Mouse (Mus musculus) forebrain, embryonic 11.5 days (tissue): ENCODE measurements around the gene Atg2b. TPM values are rescaled to one million over a fixed set of nuclear protein-coding genes. Genes with fewer than 3 reads are reported as not detected.

Source experiments
- ATAC-seq: fragments of 200-750 bp; cut with Nextera tagmentation; replicated peaks from 2 replicates; pipeline ENCODE4 v1.8.0; 2017; ENCODE audit warnings: moderate TSS enrichment; ENCODE audit not compliant: low FRiP score
- DNase-seq: peaks from one replicate; pipeline ENCODE4 v3.0.0-alpha.2; 2017; ENCODE audit warnings: low spot score
- H3K27ac ChIP-seq: fragments of 300-500 bp; sonication (generic); 2 replicates; pipeline ENCODE4 v1.5.1; 2014; ENCODE audit warnings: low read depth, low read length
- H3K27me3 ChIP-seq: fragments of 300-500 bp; sonication (generic); 2 replicates; pipeline ENCODE4 v1.6.1; 2014; ENCODE audit warnings: mild to moderate bottlenecking, low read length, mixed read lengths; ENCODE audit not compliant: control insufficient read depth, insufficient read depth
- H3K36me3 ChIP-seq: fragments of 300-500 bp; sonication (generic); 2 replicates; pipeline ENCODE4 v1.6.1; 2014; ENCODE audit warnings: mild to moderate bottlenecking, low read length, moderate library complexity, mixed read lengths; ENCODE audit not compliant: control insufficient read depth, insufficient read depth
- H3K4me1 ChIP-seq: fragments of 300-500 bp; sonication (generic); replicated peaks from 2 replicates; pipeline ENCODE4 v1.6.1; 2014; ENCODE audit warnings: low read length, mixed read lengths; ENCODE audit not compliant: control insufficient read depth, insufficient read depth
- H3K4me2 ChIP-seq: fragments of 300-500 bp; sonication (generic); 2 replicates; pipeline ENCODE4 v1.6.1; 2014; ENCODE audit warnings: low read depth, mild to moderate bottlenecking, low read length, moderate library complexity, mixed read lengths; ENCODE audit not compliant: severe bottlenecking
- H3K4me3 ChIP-seq: fragments of 300-500 bp; sonication (generic); 2 replicates; pipeline ENCODE4 v1.5.1; 2014; ENCODE audit warnings: low read depth, low read length
- H3K9ac ChIP-seq: fragments of 300-500 bp; sonication (generic); 2 replicates; pipeline ENCODE4 v1.6.1; 2014; ENCODE audit warnings: low read length
- H3K9me3 ChIP-seq: fragments of 300-500 bp; sonication (generic); 2 replicates; pipeline ENCODE4 v1.6.1; 2016; ENCODE audit warnings: low read length, mixed read lengths; ENCODE audit not compliant: control insufficient read depth
- WGBS: fragments of 180-500 bp; shearing (Covaris S2); extraction: QIAGEN DNeasy Blood & Tissue Kit; methylation state at CpG from one replicate; pipeline ENCODE4 v1.1.7; 2014; 5-methylcytosine and 5-hydroxymethylcytosine counted together
- polyA plus RNA-seq: library from polyadenylated mRNA; unstranded; fragments of >200 nt; fragmentation: Nextera tagmentation; extraction: Ambion mirVana; gene quantifications from 2 replicates; pipeline ENCODE4 v1.2.1, GENCODE M21; 2014

Atg2b gene
- polyA plus RNA-seq, 1 experiment from 2014 or later = 18.2 TPM

DNA sequence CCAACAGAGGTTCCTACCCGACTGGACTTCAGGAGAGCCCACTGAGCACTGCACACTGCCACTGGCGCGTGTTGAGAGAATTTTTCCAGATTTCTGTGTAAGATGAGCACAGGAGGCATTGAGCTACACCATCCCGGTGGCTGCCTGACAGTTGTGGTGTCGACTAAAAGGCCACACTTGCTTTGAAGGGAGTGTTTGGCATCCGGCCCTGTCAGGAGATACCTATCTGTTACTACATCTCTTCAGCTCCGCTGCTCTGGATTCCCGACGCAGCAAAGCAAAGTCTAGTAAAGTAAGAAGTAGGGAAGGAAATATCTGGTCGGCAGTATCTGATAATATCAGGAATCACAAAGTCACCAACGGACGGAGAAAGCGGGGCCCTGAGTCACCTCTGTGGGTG lies 4.4 kb upstream of the Atg2b start:
- H3K36me3 ChIP-seq = peaks cover 2% of the 10 kb centered on the region; the same call in 1 of the 2 replicates
- H3K4me2 ChIP-seq = no peak overlapping the region
- ATAC-seq (no peak), DNase-seq (no peak)
- H3K9me3 ChIP-seq = no peaks in the 10 kb centered on the region
- no peak overlapping the region for H3K27ac ChIP-seq
- no peak overlapping the region for H3K9ac ChIP-seq
- H3K4me3 ChIP-seq = no peak overlapping the region
- H3K27me3 ChIP-seq = no peaks in the 10 kb centered on the region
- 92% methylated on average over 13 of the region's 13 CpGs for WGBS
- peaks cover 4% of the 10 kb centered on the region; the same call in 1 of the 2 replicates for H3K4me1 ChIP-seq

GRCm38 (mm10) chr12:105688546-105688945 lies 3.5 kb upstream of the Atg2b start:
- H3K36me3 ChIP-seq = peaks cover 2% of the 10 kb centered on the region; the same call in 1 of the 2 replicates
- ATAC-seq = no peak
- WGBS = 89% methylated on average over 4 of the region's 4 CpGs

GRCm38 (mm10) chr12:105687416-105687815 lies 2.4 kb upstream of the Atg2b start:
- Histone ChIP-seq H3K36me3 (no peaks in the 10 kb centered on the region; the same call in 1 of the 2 replicates), H3K9me3 (no peaks in the 10 kb centered on the region), H3K4me3 (no peak overlapping the region), H3K27me3 (no peaks in the 10 kb centered on the region), H3K9ac (no peak overlapping the region), H3K27ac (no peak overlapping the region), H3K4me1 (peaks cover 6% of the 10 kb centered on the region; the same call in 1 of the 2 replicates), H3K4me2 (no peak overlapping the region)
- ATAC-seq (no peak), DNase-seq (no peak)
- 92% methylated on average over 4 of the region's 4 CpGs for WGBS

More at GRCm38 (mm10) chr12:105688546-105688945, 3.5 kb upstream of the Atg2b start:
- peaks cover 6% of the 10 kb centered on the region; the same call in 1 of the 2 replicates for H3K4me1 ChIP-seq
- H3K4me3 ChIP-seq = no peak overlapping the region
- H3K4me2 ChIP-seq = no peak overlapping the region
- no peak overlapping the region for H3K27ac ChIP-seq
- H3K27me3 ChIP-seq = no peaks in the 10 kb centered on the region
- no peak overlapping the region for H3K9ac ChIP-seq
- no peak for DNase-seq
- H3K9me3 ChIP-seq = no peaks in the 10 kb centered on the region

- H3K9ac ChIP-seq = no peak overlapping the region
- H3K9me3 ChIP-seq = no peaks in the 10 kb centered on the region
- WGBS = 84% methylated on average over 3 of the region's 3 CpGs
- ATAC-seq (no peak), DNase-seq (no peak)
- H3K4me1 ChIP-seq = peaks cover 6% of the 10 kb centered on the region; the same call in 1 of the 2 replicates
- no peak overlapping the region for H3K4me3 ChIP-seq
- H3K27ac ChIP-seq = no peak overlapping the region
- no peaks in the 10 kb centered on the region for H3K27me3 ChIP-seq
- H3K4me2 ChIP-seq = no peak overlapping the region
- no peaks in the 10 kb centered on the region; the same call in 1 of the 2 replicates for H3K36me3 ChIP-seq
These were observed 1.8 kb upstream of the Atg2b start for GRCm38 (mm10) chr12:105686791-105687190.

GRCm38 (mm10) chr12:105683933-105684901 lies 794 bp downstream of the Atg2b start, which contains the start of gene Gskip:
Gene Gskip, plus strand, starts transcription at chr12:105684829.
- Histone ChIP-seq H3K27ac (peak within 1 kb of the TSS; percentile 81), H3K9me3 (no peaks in the 10 kb centered on the region), H3K4me2 (peak within 1 kb of the TSS; percentile 94), H3K9ac (peak within 1 kb of the TSS; percentile 86), H3K4me3 (peak within 1 kb of the TSS; percentile 91), H3K27me3 (no peaks in the 10 kb centered on the region), H3K36me3 (no peaks in the 10 kb centered on the region; the same call in 1 of the 2 replicates), H3K4me1 (peaks cover 6% of the 10 kb centered on the region; the same call in 1 of the 2 replicates)
- DNase-seq = peak; percentile 73
- 4% methylated on average over 39 of the region's 41 CpGs for WGBS
- peak; percentile 62 for ATAC-seq

DNA sequence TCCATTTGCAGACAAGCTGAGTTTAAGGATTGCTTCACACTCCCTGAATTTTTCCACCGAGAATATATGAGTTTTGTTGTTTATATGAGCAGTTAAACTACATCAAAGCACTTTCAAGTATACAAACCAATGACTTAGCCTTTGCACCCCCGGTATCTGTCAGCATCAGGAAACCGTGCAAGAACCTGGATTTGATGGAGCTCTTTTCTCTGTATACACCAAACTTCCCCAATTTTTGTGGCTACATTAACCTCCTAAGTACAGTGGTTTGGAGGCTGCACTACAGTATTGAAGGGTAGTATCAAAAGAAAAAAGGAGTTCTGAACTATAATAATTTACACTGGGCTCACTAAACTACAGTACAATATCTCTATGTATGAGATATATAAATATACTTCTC lies 6.2 kb downstream of the Atg2b start:
- no peak for DNase-seq

DNA sequence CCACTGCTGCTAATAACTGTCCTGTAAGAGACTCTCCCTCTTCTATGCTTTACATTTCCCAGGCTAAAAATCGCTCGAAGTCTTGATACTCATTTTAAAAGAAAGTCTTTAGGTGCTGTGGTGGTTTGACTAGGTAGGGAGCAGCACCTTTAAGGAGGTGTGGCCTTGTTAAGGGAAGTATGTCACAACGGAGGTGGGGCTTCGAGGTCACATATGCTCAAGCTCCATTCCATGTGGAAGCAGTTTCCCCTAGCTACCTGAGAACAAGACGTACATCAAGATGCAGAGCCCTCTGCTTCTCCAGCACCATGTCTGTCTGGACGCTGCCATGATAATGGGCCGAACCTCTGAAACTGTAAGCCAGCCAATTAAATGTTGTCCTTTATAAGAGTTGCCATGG lies 6.8 kb downstream of the Atg2b start:
- DNase-seq = no peak
- Histone ChIP-seq H3K27ac (no peak overlapping the region), H3K36me3 (peaks cover 3% of the 10 kb centered on the region), H3K4me3 (no peak overlapping the region), H3K4me1 (no peaks in the 10 kb centered on the region; the same call in 1 of the 2 replicates), H3K4me2 (no peak overlapping the region), H3K9ac (no peak overlapping the region), H3K27me3 (no peaks in the 10 kb centered on the region), H3K9me3 (no peaks in the 10 kb centered on the region)
- WGBS = 88% methylated on average over 7 of the region's 7 CpGs
- no peak for ATAC-seq

More for the DNA sequence above, 6.2 kb downstream of the Atg2b start:
- Histone ChIP-seq H3K27me3 (no peaks in the 10 kb centered on the region), H3K9ac (no peak overlapping the region), H3K9me3 (no peaks in the 10 kb centered on the region), H3K4me3 (no peak overlapping the region), H3K4me2 (no peak overlapping the region), H3K36me3 (no peaks in the 10 kb centered on the region; the same call in 1 of the 2 replicates), H3K27ac (no peak overlapping the region), H3K4me1 (no peaks in the 10 kb centered on the region; the same call in 1 of the 2 replicates)
- ATAC-seq = no peak
- 93% methylated on average over 3 of the region's 3 CpGs for WGBS

GRCm38 (mm10) chr12:105676274-105676673 lies 8.7 kb downstream of the Atg2b start:
- Histone ChIP-seq H3K4me2 (no peak overlapping the region), H3K27ac (no peak overlapping the region), H3K9me3 (no peaks in the 10 kb centered on the region), H3K27me3 (no peaks in the 10 kb centered on the region), H3K4me1 (no peaks in the 10 kb centered on the region), H3K4me3 (no peak overlapping the region), H3K36me3 (peaks cover 5% of the 10 kb centered on the region), H3K9ac (no peak overlapping the region)
- ATAC-seq (no peak), DNase-seq (no peak)
- 91% methylated on average over 8 of the region's 8 CpGs for WGBS
